Mouse (Mus musculus) 3T3-L1 (cell line): ENCODE data around the gene Ryr1.
A peak's percentile ranks its signal among the peaks of the same experiment; 100 is the strongest.
"Not testable (repeated sequence)": the region's sequence is repeated elsewhere in the genome, so short reads cannot be mapped to it uniquely, and the experiment has no call there.

Source experiments
- DNase-seq: peaks from one replicate; pipeline ENCODE4 v3.0.0-alpha.2; 2015; ENCODE audit warnings: low read depth, low spot score

The Ryr1 gene

GRCm38 (mm10) chr7:28990766-28991273 lies 134.2 kb downstream of the Ryr1 start:
- no peak for DNase-seq

GRCm38 (mm10) chr7:28985207-28985606 lies 139.8 kb downstream of the Ryr1 start:
- DNase-seq, result no peak

GRCm38 (mm10) chr7:28984452-28984851 lies 140.5 kb downstream of the Ryr1 start:
- DNase-seq, result no peak

DNA sequence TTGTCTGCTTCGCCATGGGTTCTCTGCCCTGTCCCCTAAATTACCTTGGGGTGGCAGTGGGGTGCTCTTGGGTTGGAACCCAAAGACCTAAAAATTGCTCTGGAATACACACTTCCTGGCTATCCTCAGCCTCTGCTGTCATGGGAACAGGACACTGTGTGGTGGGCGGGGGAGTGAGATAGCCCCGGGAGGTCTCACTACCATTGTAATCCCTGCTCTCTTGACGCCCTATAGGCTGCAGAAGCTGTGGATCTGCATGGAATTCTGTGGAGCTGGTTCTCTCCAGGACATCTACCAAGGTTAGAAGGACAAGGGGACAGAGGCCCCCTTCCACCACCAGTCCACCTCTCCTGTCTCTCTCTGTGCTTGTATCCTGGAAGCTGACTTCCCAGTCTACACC lies 141.1 kb downstream of the Ryr1 start:
- no peak for DNase-seq

DNA sequence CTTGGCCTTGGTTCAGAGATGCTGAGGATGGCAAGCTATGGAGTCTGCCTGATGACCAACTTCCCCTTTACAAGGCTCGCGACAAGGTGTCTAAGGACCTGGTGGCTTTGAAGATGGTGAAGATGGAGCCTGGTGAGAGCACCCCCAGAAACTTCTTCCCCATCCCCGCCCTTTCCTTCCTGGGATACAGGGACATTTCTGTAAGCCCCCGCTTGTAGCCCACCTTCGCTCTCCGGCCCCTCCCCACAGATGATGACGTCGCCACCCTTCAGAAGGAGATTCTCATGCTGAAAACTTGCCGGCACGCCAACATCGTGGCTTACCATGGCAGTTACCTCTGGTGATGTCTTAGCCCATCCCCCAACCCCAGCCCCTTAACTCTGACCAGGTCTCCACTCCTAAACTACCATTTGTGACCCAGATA lies 141.8 kb downstream of the Ryr1 start:
- DNase-seq, result no peak

DNA sequence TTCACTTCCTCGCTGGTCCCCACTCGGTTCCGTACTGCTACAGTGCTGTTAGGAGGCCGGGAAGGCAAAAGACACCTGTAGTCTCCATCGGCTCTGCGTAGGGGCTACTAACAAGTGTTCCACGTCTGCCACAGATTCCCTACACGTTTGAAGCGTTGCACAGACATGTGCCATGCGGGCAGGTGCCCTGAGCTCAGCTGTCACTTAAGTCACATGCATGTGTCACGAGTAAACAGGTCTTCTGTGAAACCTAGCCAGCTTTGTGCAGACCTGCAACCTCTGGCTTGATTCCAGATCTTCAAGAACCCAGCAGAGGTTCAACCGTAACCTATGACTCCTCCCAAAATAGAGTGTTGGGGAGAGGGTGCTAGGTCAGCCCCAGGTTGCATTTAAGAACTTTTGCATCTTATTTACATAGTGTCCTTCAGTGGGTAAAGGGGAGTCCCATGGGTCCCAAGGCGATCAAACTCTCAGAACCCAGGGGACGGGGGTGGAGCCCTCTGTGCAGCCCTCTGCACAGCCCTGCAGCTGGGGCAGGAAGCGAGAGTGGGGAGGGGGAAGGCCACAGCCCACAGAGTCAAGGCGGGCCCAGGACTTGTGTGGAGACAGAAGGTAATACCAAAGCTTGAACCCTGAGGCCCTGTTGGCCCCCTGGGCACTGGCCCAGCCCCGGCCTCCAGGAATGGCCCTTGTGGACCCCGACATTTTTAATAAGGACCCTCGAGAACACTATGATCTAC lies 142.5 kb downstream of the Ryr1 start:
- DNase-seq, result no peak

DNA sequence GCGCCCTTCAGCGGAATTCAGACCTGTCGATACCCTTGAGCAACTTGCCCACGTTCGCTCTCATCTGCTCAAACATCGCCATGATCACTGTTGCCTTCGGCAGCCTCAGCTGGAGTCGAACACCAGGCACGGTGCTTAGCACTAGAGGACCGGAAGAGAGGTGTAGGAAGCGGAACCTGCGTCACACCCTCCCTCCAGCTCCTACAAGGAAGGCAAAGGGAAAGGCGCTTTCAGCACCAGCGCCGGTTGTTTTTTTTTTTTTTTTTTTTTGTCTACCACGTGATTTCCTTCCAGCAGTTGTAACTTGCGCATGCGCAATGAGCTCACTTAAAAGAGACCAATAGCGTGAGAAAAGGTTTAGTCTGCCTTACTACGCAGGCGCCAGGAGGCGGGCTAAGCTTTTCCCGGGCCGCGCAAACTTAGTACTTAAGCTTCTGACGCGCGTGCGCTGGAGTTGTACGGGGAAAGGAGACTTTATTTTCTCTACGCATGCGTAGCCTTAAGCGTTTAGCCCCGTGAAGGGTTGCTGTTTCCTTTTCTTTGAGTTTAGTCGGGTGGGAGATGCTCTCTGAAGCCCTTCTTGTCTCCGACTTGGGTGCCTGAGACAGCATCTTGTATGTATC lies 143.2 kb downstream of the Ryr1 start, which contains the start of the genes Eif3k and Map4k1:
Gene Eif3k, minus strand, starts transcription at position 214 of the 623 bp plus-strand sequence.
Gene Map4k1, plus strand, starts transcription at position 400 of the 623 bp plus-strand sequence.
- DNase-seq, result peak; percentile 99

- no peak for DNase-seq
Observed at GRCm38 (mm10) chr7:28977556-28977955, 147.4 kb downstream of the Ryr1 start.

DNA sequence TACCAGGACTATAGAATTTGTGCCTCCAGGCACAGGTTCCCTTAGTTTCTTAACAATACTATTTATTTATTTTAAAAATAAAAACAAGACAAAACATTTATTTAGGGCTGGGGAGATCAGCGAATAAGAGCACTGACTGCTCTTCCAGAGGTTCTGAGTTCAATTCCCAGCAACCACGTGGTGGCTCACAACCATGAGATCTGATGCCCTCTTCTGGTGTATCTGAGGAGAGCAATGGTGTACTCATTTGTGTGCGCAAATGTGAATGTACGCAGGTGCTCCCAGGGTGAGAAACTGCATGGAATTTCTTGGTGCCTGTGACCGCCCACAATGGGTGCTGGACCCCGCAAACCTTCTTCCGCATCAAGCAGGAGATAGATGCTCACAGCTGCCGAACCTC lies 152.0 kb downstream of the Ryr1 start:
- no peak for DNase-seq

DNA sequence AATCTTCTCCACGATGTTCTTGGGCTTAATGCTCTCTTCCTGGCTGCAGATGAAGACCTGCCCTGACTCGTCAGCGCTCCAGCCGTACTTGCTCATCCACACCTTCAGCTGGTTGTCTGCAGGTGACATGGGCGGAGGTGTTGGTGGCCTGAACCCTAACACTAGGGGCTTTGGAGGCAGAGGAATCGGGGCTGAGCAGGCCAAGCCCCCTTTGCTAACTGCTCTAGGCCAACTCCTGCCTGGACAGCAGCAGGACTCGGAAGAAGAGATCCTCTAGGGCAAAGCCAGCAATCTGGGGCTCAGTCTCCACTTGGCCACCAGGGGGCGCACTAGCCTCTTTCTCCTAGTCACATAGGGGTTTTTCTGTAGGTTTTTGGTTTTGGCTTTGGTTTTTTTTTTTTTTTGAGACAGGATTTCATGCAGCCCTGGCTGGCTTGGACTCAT lies 152.4 kb downstream of the Ryr1 start:
- peak; percentile 94 for DNase-seq

GRCm38 (mm10) chr7:28971770-28972269 lies 153.2 kb downstream of the Ryr1 start:
- peak; percentile 75 for DNase-seq

DNA sequence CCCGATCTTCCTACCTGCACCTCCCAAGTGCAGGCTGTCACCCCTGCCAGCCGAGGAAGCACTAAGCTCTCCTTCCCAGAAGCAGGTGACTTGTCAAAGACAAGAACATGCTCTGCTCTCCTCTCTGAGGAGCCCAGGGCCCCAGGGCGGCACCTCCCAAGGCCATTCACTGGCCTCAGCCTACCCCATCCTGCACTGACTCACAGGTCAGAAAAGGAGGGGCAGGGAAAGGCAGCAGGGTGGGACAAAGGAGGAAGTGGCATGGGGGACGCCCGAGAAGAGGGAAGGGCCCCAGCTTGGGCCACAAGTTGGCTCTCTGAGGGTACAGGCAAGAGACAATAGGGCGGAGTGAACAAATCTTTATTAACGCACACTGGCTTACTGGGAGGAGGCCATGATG lies 153.9 kb downstream of the Ryr1 start:
- DNase-seq, result no peak

- DNase-seq, result no peak
Observed at GRCm38 (mm10) chr7:28969672-28970394, 155.1 kb downstream of the Ryr1 start.

DNA sequence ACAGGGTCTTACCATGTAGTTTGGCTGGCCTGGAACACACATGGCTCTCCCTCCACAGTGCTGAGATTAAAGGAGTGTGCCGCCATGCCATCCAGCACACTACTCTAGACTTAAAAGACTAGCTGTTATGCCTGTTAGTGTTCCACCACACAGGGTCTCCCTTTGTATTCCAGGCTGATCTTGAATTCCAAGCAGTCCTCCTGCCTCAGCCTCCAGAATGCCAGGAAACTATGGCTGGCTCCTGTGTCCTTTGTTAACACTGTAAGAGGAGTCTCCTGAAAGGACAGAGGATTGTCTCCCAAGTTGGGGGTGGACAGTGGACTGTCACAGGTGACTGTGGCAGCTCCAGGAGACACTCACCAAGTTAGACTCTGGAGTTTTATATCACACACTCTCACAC lies 155.7 kb downstream of the Ryr1 start:
- no peak for DNase-seq

GRCm38 (mm10) chr7:28968120-28968519 lies 156.9 kb downstream of the Ryr1 start:
- not testable (repeated sequence) for DNase-seq

DNA sequence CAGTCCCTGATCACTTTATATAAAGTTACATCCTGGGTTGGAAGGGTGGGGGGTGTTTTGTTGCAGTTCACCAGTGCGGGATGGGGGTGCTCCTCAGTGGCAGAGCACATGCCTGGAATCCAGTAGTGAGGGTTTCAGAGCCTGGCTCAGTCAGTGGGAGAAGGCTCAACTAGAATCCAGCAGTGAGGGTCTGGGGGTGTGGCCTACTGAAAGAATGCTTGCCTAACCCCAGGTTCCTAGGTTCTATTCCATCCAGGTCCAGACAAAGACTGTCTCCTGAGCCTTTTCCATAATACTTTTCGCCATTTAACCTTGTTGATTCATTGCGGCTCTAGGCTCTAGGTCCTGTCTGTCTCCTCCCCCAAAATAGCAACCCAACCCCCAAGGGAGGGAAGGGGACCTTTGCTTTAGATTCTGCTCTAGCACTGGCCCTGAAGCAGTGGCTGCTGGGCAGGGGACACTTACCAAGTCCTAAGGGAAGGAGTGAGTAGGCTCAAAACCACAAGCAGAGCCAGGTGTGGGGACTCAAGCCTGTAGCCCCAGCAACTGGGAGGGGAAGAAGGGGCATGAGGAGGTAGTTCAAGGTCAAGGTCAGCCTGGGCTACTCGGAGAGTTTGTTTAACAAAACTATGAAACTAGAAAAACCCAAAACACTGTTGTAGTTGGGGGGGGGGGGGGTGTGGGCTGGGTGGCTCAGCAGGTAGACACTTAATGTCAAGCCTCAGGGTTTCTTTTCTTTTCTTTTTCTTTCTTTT lies 158.1 kb downstream of the Ryr1 start:
- DNase-seq, result no peak

GRCm38 (mm10) chr7:28966181-28966580 lies 158.8 kb downstream of the Ryr1 start:
- DNase-seq, result no peak

- DNase-seq, result no peak
Observed at GRCm38 (mm10) chr7:28965346-28965840, 159.6 kb downstream of the Ryr1 start.

GRCm38 (mm10) chr7:28963399-28963923 lies 161.5 kb downstream of the Ryr1 start:
- no peak for DNase-seq

GRCm38 (mm10) chr7:28961927-28962670 lies 162.9 kb downstream of the Ryr1 start, which contains the start of gene Actn4:
Actn4 (minus strand) TSS chr7:28962340.
- peak; percentile 93 for DNase-seq
